Mouse (Mus musculus) heart, adult 8-10 months (tissue): ENCODE measurements at regions not wholly inside any gene's neighbourhood (a gene's known extent, or its start where the extent isn't known, plus 50 kb on each side); places are given as distances from the start of the nearest gene placed in this dataset. TPM values are rescaled to one million over a fixed set of nuclear protein-coding genes. Genes with fewer than 3 reads are reported as not detected.
A peak's percentile ranks its signal among the peaks of the same experiment; 100 is the strongest.

Experiments used
- DNase-seq: peaks from one replicate; pipeline ENCODE4 v3.0.0; 2022; ENCODE audit warnings: low spot score
- microRNA-seq: library from miRNA; unstranded; fragments of <30 nt; microRNA quantifications from one replicate; pipeline ENCODE4 v1.2.0, GENCODE M21; 2022

- DNase-seq: peak; percentile 61
These were observed 77.7 kb upstream of the Med14 start for GRCm38 (mm10) chrX:12839406-12840159.

DNA sequence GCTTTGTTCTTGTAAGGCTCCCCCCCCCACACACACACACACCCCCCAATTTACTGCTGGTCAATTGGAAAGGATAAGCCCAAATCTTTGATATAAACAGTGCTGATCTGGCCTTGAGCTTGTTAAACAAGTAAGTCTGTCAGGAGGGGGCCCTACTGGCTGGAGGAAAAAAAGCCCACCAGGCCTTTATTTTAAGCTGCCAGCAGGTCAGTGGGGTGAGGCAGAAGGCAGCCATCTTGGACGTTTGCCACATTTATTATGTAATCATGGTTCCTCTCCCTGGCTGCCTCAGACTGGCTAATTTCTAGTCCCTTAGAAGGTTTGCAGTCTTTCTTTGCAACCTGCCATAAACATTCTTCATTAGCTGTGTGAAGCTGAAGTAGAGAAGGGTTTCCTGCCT lies 75.9 kb upstream of the Med14 start:
- DNase-seq: peak; percentile 16

- no peak for DNase-seq
These were observed 72.8 kb upstream of the Med14 start for GRCm38 (mm10) chrX:12834681-12835080.

DNA sequence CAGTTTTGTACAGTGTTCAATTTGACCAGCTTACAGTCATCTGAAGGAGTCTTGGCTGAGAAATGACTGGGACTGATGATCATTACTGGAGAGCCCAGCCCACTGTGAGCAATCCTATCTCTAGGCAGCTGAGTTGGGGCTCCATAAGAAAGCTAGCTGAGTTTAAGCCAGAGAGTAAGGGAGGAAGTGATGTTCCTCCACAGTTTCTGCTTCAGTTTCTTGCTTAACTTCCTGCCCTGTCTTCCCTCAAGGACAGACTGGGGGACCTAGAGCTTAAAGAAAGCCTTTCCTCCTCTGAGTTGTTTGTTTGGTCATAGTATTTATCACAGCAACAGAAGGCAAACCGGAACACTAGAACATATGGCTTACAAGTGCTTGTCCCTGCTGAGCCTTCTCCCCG lies 70.8 kb upstream of the Med14 start:
- no peak for DNase-seq

DNA sequence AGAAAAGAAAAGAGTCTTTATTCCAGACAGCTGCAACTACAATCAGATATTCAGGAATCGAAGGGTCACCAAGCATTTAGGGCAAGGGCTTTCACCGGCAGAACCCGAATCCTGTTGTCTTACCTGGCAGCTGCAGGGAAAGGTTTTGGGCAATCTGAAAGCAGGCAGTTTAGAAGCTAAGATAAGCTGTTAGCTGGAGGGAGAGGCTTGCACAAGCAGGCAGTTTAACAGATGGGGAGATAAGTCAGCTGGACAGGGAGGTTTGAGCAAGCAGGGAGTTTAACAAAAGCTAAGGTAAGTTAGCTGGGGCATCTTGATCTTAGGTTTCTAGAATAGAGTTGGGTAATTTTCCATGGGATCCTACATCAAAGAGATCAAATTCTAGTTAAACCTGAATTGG lies 67.3 kb upstream of the Med14 start:
- no peak for DNase-seq

GRCm38 (mm10) chrX:12827299-12827872 lies 65.5 kb upstream of the Med14 start:
- DNase-seq: no peak

DNA sequence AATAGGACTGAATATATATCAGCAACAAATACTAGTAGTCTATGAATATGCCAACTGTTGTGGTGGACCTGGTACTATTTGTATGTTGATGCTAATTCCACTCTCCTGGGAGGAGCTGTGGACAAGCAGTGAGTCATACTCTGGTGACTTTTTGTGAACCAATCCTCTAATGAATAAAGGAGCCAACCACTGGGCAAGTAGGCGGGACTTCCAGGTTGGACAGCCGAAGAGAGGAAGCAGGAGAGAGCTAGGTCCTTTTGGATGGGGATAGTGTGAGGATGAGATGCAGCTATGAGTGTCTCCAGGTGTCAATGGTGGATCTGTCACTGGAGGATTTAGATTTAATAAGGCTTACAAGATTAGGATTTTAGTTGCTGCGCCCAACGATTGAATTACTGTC lies 64.8 kb upstream of the Med14 start:
- DNase-seq: no peak

GRCm38 (mm10) chrX:12825262-12825661 lies 63.4 kb upstream of the Med14 start:
- no peak for DNase-seq

GRCm38 (mm10) chrX:12824497-12824896 lies 62.6 kb upstream of the Med14 start:
- DNase-seq: no peak

DNA sequence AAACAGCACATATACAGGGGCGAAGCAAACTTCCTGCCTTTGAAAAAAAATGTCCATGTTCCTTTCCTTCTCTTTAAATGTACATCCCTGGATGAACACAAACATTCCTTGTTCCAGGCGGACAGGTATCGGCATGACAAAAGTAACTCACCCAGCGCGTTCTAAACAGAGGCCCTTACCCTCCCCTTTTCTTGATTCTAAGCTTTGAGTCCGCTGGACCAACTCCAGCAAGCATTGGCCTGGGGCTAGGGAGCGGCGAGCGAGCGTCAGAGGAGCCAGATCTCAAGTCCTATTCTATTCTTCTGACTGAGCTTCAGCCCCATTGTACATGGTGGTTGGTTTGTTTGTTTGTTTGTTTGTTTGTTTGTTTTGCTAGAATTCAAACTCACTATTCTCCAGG lies 60.9 kb upstream of the Med14 start:
- DNase-seq: no peak

- DNase-seq: no peak
These were observed 51.3 kb upstream of the Med14 start for GRCm38 (mm10) chrX:12813083-12813660.

Small RNA genes in the stretch of these regions (microRNA-seq; reads per million reads assigned to microRNA genes)
- not detected for gene Gm25063
